Mouse (Mus musculus) forebrain, postnatal 0 days (tissue): ENCODE data around the gene Samd15. TPM values are rescaled to one million over a fixed set of nuclear protein-coding genes. Genes with fewer than 3 reads are reported as not detected.

Experiments
- ATAC-seq: fragments of 200-750 bp; cut with Nextera tagmentation; 2 replicates; pipeline ENCODE4 v1.8.0; 2017; ENCODE audit warnings: mild to moderate bottlenecking, moderate library complexity
- DNase-seq: peaks from one replicate; pipeline ENCODE4 v3.0.0-alpha.2; 2015
- H3K27ac ChIP-seq: fragments of 300-500 bp; sonication (generic); 2 replicates; pipeline ENCODE4 v1.5.1; 2014; ENCODE audit warnings: low read depth, mild to moderate bottlenecking, antibody characterized with exemption, low read length, moderate library complexity, mixed read lengths
- H3K27me3 ChIP-seq: fragments of 300-500 bp; sonication (generic); 2 replicates; pipeline ENCODE4 v1.6.1; 2014; ENCODE audit warnings: mild to moderate bottlenecking, low read length, mixed read lengths; ENCODE audit not compliant: insufficient read depth
- H3K36me3 ChIP-seq: fragments of 300-500 bp; sonication (generic); 2 replicates; pipeline ENCODE4 v1.6.1; 2014; ENCODE audit warnings: mild to moderate bottlenecking, moderate library complexity; ENCODE audit not compliant: insufficient read depth
- H3K4me1 ChIP-seq: fragments of 300-500 bp; sonication (generic); 2 replicates; pipeline ENCODE4 v1.6.1; 2014; ENCODE audit warnings: antibody characterized with exemption; ENCODE audit not compliant: insufficient read depth
- H3K4me2 ChIP-seq: fragments of 300-500 bp; sonication (generic); 2 replicates; pipeline ENCODE4 v1.6.1; 2014; ENCODE audit warnings: low read depth, mild to moderate bottlenecking, moderate library complexity
- H3K4me3 ChIP-seq: fragments of 300-500 bp; sonication (generic); 2 replicates; pipeline ENCODE4 v1.5.1; 2014; ENCODE audit warnings: low read depth, low read length, mixed read lengths
- H3K9ac ChIP-seq: fragments of 300-500 bp; sonication (generic); 2 replicates; pipeline ENCODE4 v1.6.1; 2014; ENCODE audit warnings: mild to moderate bottlenecking
- H3K9me3 ChIP-seq: fragments of 300-500 bp; sonication (generic); 2 replicates; pipeline ENCODE4 v1.6.1; 2016; ENCODE audit warnings: low read length
- CTCF ChIP-seq: sonication (generic); IDR thresholded peaks from 2 replicates; pipeline ENCODE4 v1.5.1; 2016; ENCODE audit warnings: antibody characterized with exemption, control low read depth, low read depth
- WGBS: fragments of 180-500 bp; shearing (Covaris S2); extraction: QIAGEN DNeasy Blood & Tissue Kit; methylation state at CpG from one replicate; pipeline ENCODE4 v1.1.7; 2014; 5-methylcytosine and 5-hydroxymethylcytosine counted together
- polyA plus RNA-seq: library from polyadenylated mRNA; unstranded; fragments of >200 nt; fragmentation: Nextera tagmentation; extraction: Ambion mirVana; gene quantifications from 2 replicates; pipeline ENCODE4 v1.2.1, GENCODE M21; 2015
- total RNA-seq: library from RNA; depleted of rRNA; stranded (reverse); fragments of >200 nt; gene quantifications from 2 replicates; pipeline ENCODE4 v1.2.3, GENCODE M21; 2014

Samd15 gene
- total and polyA plus RNA-seq, 2 experiments from 2014 or later: 1.5 to 7.4 TPM

GRCm38 (mm10) chr12:87212844-87213606 lies 13.5 kb downstream of the Samd15 start:
- Histone ChIP-seq H3K9me3 (no peaks in the 10 kb centered on the region), H3K4me1 (no peaks in the 10 kb centered on the region), H3K4me2 (no peak overlapping the region), H3K27ac (no peak overlapping the region), H3K9ac (no peak overlapping the region), H3K27me3 (no peaks in the 10 kb centered on the region), H3K36me3 (no peaks in the 10 kb centered on the region), H3K4me3 (no peak overlapping the region)
- TF ChIP-seq CTCF: no peak
- ATAC-seq: no peak
- WGBS: 68% methylated on average over 2 of the region's 2 CpGs
- no peak for DNase-seq

DNA sequence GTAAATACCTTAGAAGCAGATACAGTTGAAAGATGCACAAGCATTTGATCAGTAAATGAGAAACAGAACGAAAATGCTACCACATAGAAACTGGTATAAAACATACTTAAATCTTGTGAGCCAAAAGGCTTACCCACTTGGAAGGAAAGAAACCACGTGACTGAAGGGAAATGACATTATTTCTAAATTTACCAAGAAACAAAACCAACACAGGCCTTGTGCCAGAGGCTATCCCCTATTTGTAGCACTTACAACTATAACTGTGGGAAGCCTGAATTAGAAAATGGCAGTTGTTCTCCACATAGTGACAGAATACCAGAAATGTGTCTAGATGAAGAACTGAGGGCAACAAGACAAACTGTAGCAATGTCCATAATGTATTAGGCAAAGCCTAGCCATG lies 16.5 kb downstream of the Samd15 start:
- no peak overlapping the region for H3K4me3 ChIP-seq
- no peak overlapping the region for H3K27ac ChIP-seq
- H3K9ac ChIP-seq: no peak overlapping the region
- H3K4me2 ChIP-seq: no peak overlapping the region
- DNase-seq: no peak
- no peaks in the 10 kb centered on the region for H3K9me3 ChIP-seq
- H3K4me1 ChIP-seq: no peaks in the 10 kb centered on the region
- no peaks in the 10 kb centered on the region for H3K36me3 ChIP-seq
- H3K27me3 ChIP-seq: no peaks in the 10 kb centered on the region
- TF ChIP-seq CTCF: no peak
- no peak for ATAC-seq
- WGBS: 70% methylated on average over 2 of the region's 2 CpGs

- Histone ChIP-seq H3K4me1 (no peaks in the 10 kb centered on the region), H3K9me3 (no peaks in the 10 kb centered on the region), H3K27ac (no peak overlapping the region), H3K36me3 (no peaks in the 10 kb centered on the region), H3K27me3 (no peaks in the 10 kb centered on the region), H3K4me3 (no peak overlapping the region), H3K9ac (no peak overlapping the region), H3K4me2 (no peak overlapping the region)
- ATAC-seq (no peak), DNase-seq (no peak)
- TF ChIP-seq CTCF: no peak
These were observed 18.1 kb downstream of the Samd15 start for GRCm38 (mm10) chr12:87217596-87217995.

DNA sequence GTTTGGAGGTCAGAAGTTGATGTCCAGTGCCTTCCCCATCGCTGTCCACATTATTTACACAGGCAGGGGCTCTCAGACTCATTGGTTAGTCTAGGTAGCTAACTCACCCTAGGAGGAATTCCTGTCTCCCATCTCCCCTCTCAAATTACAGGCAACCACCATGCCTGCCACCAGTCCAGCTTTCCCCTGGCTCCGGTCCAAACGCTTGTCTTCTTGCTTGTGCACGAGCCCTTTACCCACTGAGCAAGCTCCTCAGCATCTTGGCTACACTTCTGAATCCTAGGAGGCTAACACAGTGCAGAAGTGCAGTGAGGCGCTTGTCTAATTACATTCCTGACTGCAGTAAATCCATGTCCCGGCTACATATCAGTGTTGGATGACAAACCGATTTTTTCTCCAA lies 19.8 kb downstream of the Samd15 start:
- no peaks in the 10 kb centered on the region for H3K4me1 ChIP-seq
- no peak overlapping the region for H3K4me3 ChIP-seq
- TF ChIP-seq CTCF: no peak
- H3K27ac ChIP-seq: no peak overlapping the region
- H3K27me3 ChIP-seq: no peaks in the 10 kb centered on the region
- H3K36me3 ChIP-seq: no peaks in the 10 kb centered on the region
- DNase-seq (no peak), ATAC-seq (no peak)
- WGBS: 52% methylated on average over 7 of the region's 7 CpGs
- no peaks in the 10 kb centered on the region for H3K9me3 ChIP-seq
- H3K9ac ChIP-seq: no peak overlapping the region
- no peak overlapping the region for H3K4me2 ChIP-seq

- ATAC-seq (no peak), DNase-seq (no peak)
- no peak overlapping the region for H3K27ac ChIP-seq
- no peaks in the 10 kb centered on the region for H3K27me3 ChIP-seq
- H3K9ac ChIP-seq: no peak overlapping the region
- H3K9me3 ChIP-seq: no peaks in the 10 kb centered on the region
- TF ChIP-seq CTCF: no peak
- no peaks in the 10 kb centered on the region for H3K36me3 ChIP-seq
- H3K4me3 ChIP-seq: no peak overlapping the region
- 71% methylated on average over 10 of the region's 10 CpGs for WGBS
- H3K4me1 ChIP-seq: no peaks in the 10 kb centered on the region
- H3K4me2 ChIP-seq: no peak overlapping the region
These were observed 25.4 kb downstream of the Samd15 start for GRCm38 (mm10) chr12:87224950-87225349.

- Histone ChIP-seq H3K36me3 (no peaks in the 10 kb centered on the region), H3K4me3 (no peak overlapping the region), H3K9me3 (no peaks in the 10 kb centered on the region), H3K9ac (no peak overlapping the region), H3K27ac (no peak overlapping the region), H3K27me3 (no peaks in the 10 kb centered on the region), H3K4me1 (no peaks in the 10 kb centered on the region), H3K4me2 (no peak overlapping the region)
- no peak for TF ChIP-seq CTCF
- WGBS: 78% methylated on average over 7 of the region's 7 CpGs
- ATAC-seq (no peak), DNase-seq (no peak)
These were observed 27.3 kb downstream of the Samd15 start for GRCm38 (mm10) chr12:87226801-87227200.

GRCm38 (mm10) chr12:87229633-87230032 lies 30.1 kb downstream of the Samd15 start:
- no peaks in the 10 kb centered on the region for H3K27me3 ChIP-seq
- H3K9ac ChIP-seq: no peak overlapping the region
- H3K36me3 ChIP-seq: no peaks in the 10 kb centered on the region
- no peak overlapping the region for H3K27ac ChIP-seq
- no peak overlapping the region for H3K4me2 ChIP-seq
- DNase-seq (no peak), ATAC-seq (no peak)
- no peak overlapping the region for H3K4me3 ChIP-seq
- H3K9me3 ChIP-seq: no peaks in the 10 kb centered on the region
- 91% methylated on average over 2 of the region's 2 CpGs for WGBS
- no peak for TF ChIP-seq CTCF
- no peaks in the 10 kb centered on the region for H3K4me1 ChIP-seq
